Mouse (Mus musculus): ENCODE measurements around the gene Kcnma1. TPM values are rescaled to one million over a fixed set of nuclear protein-coding genes. Genes with fewer than 3 reads are reported as not detected.
A peak's percentile ranks its signal among the peaks of the same experiment; 100 is the strongest.

Gene Kcnma1
- total RNA-seq, 2 experiments from 2014 or later = 26.6 to 32.2 TPM

GRCm38 (mm10) chr14:23485802-23486500 is 528.3 kb downstream of the Kcnma1 start:
- DNase-seq (ENCODE audit: low spot score in 2 of 2) = no peak

- DNase-seq (ENCODE audit: low spot score in 2 of 2) = no peak
Observed at GRCm38 (mm10) chr14:23475129-23475528, 539.2 kb downstream of the Kcnma1 start.

- no peak for DNase-seq (ENCODE audit: low spot score in 2 of 2)
Observed at GRCm38 (mm10) chr14:23470071-23470470, 544.2 kb downstream of the Kcnma1 start.

- DNase-seq (ENCODE audit: low spot score in 2 of 2) = no peak
Observed at GRCm38 (mm10) chr14:23465135-23465534, 549.2 kb downstream of the Kcnma1 start.

- DNase-seq (ENCODE audit: low spot score in 2 of 2) = no peak
Observed at GRCm38 (mm10) chr14:23458560-23458959, 555.7 kb downstream of the Kcnma1 start.

GRCm38 (mm10) chr14:23451681-23452080 is 562.6 kb downstream of the Kcnma1 start:
- DNase-seq (ENCODE audit: low spot score in 2 of 2) = no peak

DNA sequence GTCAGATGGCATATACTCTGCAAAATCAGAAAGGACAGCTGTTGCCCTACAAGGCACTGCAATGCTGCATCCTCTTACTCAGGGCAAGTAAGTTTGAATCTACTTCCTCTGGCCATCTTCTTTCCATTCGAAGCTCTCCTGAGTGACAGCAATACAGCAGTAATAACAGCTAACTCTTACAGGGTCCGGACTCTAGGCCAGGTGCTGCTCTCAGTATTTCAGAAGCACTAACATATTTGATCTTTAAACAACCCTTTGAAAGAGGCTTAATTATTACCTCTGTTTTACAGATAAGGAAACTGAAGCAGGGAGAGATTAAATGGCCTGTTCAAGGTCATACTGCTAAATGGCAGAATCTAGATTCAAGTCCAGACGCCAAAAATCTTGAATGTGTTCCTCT is 576.8 kb downstream of the Kcnma1 start:
- DNase-seq (ENCODE audit: low spot score in 2 of 2) = no peak

DNA sequence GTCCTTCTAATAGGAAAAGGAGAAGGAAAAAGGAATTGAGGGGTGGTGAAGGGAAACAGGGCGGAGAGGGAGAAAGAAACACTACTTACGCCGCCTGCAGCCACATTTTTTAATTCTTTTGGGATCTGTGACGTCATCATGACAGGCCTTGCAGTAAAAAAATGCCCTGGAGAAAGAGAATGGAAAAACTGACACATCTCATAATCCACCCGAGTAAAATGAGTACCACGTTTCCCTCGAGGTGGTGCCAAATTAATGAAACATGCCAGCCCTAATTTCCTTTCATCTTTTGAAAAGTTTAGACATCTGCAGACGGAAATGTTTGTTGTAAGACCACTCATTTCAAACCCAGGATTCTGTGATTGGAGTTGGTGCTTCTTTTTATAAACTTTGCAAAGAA is 578.4 kb downstream of the Kcnma1 start:
- DNase-seq (ENCODE audit: low spot score in 2 of 2) = no peak

GRCm38 (mm10) chr14:23430006-23430405 is 584.3 kb downstream of the Kcnma1 start:
- DNase-seq (ENCODE audit: low spot score in 2 of 2) = no peak

DNA sequence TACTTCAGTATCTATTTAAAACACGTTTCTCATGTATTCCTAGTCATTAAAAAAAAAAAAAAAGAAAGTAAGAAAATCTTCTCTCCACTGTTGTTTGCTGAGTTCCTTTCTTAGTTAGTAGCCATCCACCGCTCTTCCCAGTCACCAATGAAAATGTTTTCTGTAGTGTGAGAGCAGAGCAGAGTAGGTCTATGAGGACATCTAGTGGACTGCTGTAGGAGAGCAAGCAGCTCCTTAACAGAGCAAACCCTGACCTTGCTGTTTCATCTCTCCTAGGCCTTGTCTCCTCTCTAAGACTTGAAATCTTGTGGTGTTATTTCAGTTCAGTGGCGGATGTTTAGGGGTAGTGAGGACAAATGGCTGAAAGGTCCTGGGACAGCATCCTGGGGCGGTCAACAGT is 585.2 kb downstream of the Kcnma1 start:
- DNase-seq (ENCODE audit: low spot score in 2 of 2) = no peak

DNA sequence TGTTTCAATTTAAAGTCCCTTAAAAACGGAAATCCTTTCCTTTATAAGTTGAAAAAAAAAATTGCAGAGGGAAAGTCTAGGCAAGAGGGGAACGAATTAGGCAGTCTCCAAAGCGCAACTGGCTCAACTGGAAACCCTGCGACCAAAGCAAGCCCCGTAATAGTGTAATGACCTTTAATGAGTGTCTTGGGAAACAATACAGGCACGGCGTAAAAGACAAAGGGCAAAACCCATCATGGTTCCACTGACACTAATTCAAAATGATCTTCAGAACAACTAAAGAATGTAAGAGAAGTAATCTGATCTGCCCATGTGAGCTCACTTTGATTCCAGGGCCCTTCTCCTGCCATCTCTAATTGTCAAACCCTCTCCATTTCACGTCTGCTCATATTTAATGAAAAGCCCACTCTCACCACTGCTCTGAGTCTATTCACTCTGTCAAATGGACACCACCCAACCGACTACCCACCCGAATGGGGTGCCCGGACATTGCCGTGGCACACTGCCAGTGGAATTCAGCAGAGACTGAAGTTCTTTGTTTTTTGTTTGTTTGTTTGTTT is 591.7 kb downstream of the Kcnma1 start:
- DNase-seq (ENCODE audit: low spot score in 2 of 2) = no peak

GRCm38 (mm10) chr14:23418955-23419354 is 595.3 kb downstream of the Kcnma1 start:
- no peak for DNase-seq (ENCODE audit: low spot score in 2 of 2)

- no peak for DNase-seq (ENCODE audit: low spot score in 2 of 2)
Observed at GRCm38 (mm10) chr14:23407051-23407450, 607.2 kb downstream of the Kcnma1 start.

GRCm38 (mm10) chr14:23400777-23401469 is 613.4 kb downstream of the Kcnma1 start:
- DNase-seq (ENCODE audit: low spot score in 2 of 2) = peak in 1 of 2 experiments; percentile 47

DNA sequence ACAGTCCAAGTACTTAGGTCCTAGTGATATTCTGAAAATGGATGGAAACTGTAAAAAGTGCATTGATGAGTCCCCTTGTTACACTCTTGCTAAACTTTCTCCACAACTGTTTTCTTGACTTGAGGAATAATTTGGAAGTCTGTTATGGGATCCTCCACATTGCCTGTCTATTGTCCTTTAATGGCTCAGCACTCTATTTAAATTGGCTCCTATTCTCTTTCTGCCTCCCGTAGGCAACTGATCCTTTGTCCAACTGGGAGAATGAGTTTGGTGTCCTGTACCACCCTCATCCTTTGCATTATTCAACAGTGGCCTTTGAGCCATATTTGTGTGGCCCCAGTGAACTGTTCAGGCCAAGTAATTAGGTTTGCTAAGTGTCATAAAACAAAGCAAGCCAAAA is 616.6 kb downstream of the Kcnma1 start:
- DNase-seq (ENCODE audit: low spot score in 2 of 2) = no peak

DNA sequence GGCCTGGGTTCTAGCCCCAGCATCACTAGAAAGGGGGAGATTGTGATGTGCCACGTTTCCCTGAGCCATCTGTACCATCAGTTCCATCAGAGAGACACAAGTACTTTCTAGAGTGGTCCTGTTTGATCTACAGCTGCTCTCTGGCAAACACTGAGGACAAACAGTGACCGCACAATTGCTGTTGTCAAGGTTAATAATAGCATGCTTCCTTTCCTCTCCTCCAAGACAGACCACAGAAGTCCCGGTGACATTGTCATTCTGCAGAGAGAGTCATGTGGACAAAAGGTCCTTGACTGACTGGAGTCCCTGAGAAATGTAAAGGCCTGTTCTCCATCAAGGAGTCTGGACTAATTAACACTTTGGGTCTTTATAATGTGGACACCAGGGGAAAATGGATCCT is 622.7 kb downstream of the Kcnma1 start:
- no peak for DNase-seq (ENCODE audit: low spot score in 2 of 2)

- no peak for DNase-seq (ENCODE audit: low spot score in 2 of 2)
Observed at GRCm38 (mm10) chr14:23390768-23391167, 623.5 kb downstream of the Kcnma1 start.

- DNase-seq (ENCODE audit: low spot score in 2 of 2) = no peak
Observed at GRCm38 (mm10) chr14:23390161-23390560, 624.1 kb downstream of the Kcnma1 start.

GRCm38 (mm10) chr14:23386786-23387185 is 627.5 kb downstream of the Kcnma1 start:
- DNase-seq (ENCODE audit: low spot score in 2 of 2) = no peak

DNA sequence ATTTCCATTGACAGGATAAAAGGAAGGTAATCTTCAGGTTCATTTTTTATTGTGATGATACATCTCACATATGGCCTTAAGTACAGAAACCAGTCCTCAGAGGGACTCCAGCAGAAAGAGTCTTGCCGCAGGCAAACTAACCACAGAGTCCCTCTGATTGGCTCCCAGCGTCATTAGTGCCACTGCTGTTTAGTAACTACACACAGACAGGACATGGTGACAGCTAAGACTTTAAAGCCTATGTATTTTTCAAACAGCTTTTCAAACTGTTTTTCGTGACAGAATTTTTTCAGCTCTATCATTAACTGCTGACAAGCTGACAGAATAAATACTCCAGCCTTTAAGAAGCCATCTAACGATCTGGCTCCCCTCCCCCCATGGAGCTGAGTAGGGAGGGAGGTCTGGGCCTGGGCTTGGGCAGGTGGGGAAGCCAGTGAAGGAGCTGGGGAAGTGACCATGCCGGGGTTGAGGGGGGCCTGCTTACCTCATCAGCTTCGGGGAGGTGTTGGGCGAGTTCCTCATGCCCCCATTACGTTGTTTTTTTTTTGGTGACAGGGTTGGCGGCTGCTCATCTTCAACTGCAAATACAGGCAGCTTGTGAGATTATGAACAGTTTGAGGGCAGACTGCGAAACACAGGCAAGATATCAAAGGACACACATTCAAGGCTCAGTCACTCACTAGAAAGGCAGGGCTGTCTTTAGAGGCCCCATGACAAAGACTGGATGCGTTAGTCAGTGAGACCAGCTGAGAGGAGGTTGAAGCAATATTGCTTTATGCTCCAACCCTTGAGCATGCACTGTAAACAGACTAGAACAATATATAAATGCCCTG is 628.3 kb downstream of the Kcnma1 start:
- no peak for DNase-seq (ENCODE audit: low spot score in 2 of 2)

- no peak for DNase-seq (ENCODE audit: low spot score in 2 of 2)
Observed at GRCm38 (mm10) chr14:23378351-23379087, 635.8 kb downstream of the Kcnma1 start.
